Mouse (Mus musculus) adrenal gland, adult 8-10 months (tissue): ENCODE measurements around the gene Sfmbt1. TPM values are rescaled to one million over a fixed set of nuclear protein-coding genes. Genes with fewer than 3 reads are reported as not detected.

Source experiments
- total RNA-seq, 4 experiments: library from RNA; stranded (reverse); gene quantifications; 2 replicates each; pipeline ENCODE4 v1.2.4; 2022

Gene Sfmbt1
- total RNA-seq, 4 experiments from 2014 or later, result 26.7 to 31.3 (median 30.3) TPM

Other genes with a start within 250 kb of the Sfmbt1 start
- gene Dcp1a, start 235.3 kb upstream of the Sfmbt1 start, total RNA-seq, result 10 to 100 TPM; 24.0 to 37.6 (median 28.3) TPM
- gene Cacna1d, start 223.4 kb upstream of the Sfmbt1 start, total RNA-seq, result 10 to 100 TPM; 11.9 to 40.7 (median 22.2) TPM
- gene Tkt, start 166.5 kb upstream of the Sfmbt1 start, total RNA-seq, result 1,000 to 10,000 TPM in 1 of 4 experiments, 100 to 1,000 TPM in 3; 361 to 1,078 (median 577) TPM
- gene Prkcd, start 88.6 kb upstream of the Sfmbt1 start, total RNA-seq, result 100 to 1,000 TPM; 118 to 213 (median 160) TPM
- gene Rft1, start 60.5 kb upstream of the Sfmbt1 start, total RNA-seq, result 10 to 100 TPM; 31.0 to 39.7 (median 33.2) TPM
- 10 to 100 TPM; 20.1 to 23.7 (median 22.8) TPM for gene Tmem110, start 110.7 kb downstream of the Sfmbt1 start, total RNA-seq
- 1 to 10 TPM; 1.7 to 2.9 (median 2.7) TPM for gene Mustn1, start 164.4 kb downstream of the Sfmbt1 start, total RNA-seq
- gene Itih4, start 171.6 kb downstream of the Sfmbt1 start, total RNA-seq, result 1 to 10 TPM in 3 of 4 experiments, under 1 TPM in 1; 0.65 to 4.7 (median 2.9) TPM
- 1 to 10 TPM in 1 of 4 experiments, under 1 TPM in 3; 0.38 to 1.0 (median 0.59) TPM for gene Itih3, start 208.9 kb downstream of the Sfmbt1 start, total RNA-seq
- gene Itih1, start 228.4 kb downstream of the Sfmbt1 start, total RNA-seq, result under 1 TPM in 3 of 4 experiments, not detected in 1; 0.09 to 0.51 (median 0.17) TPM
- 10 to 100 TPM; 13.4 to 17.9 (median 13.8) TPM for gene Nek4, start 236.5 kb downstream of the Sfmbt1 start, total RNA-seq